Mouse (Mus musculus): ENCODE results near the gene Milr1.
"Not testable (repeated sequence)": the region's sequence is repeated elsewhere in the genome, so short reads cannot be mapped to it uniquely, and the experiment has no call there.

Gene Milr1

DNA sequence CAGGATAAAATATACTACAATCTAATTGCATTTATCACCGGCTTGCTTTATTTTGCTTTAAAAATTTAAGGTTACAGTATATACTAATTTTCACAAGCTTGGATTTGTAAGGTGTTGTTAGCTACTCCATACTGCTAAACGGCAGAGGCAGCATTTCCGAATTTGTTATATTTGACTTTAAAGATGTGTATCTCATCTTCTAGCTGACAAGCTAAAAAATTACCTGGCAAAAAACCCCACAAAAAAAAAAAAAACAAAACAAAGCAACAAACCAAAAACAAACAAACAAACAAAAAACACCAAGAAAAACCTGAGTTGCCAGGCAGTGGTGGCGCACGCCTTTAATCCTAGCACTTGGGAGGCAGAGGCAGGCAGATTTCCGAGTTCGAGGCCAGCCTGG lies 27.1 kb downstream of the Milr1 start:
- no peak for DNase-seq

DNA sequence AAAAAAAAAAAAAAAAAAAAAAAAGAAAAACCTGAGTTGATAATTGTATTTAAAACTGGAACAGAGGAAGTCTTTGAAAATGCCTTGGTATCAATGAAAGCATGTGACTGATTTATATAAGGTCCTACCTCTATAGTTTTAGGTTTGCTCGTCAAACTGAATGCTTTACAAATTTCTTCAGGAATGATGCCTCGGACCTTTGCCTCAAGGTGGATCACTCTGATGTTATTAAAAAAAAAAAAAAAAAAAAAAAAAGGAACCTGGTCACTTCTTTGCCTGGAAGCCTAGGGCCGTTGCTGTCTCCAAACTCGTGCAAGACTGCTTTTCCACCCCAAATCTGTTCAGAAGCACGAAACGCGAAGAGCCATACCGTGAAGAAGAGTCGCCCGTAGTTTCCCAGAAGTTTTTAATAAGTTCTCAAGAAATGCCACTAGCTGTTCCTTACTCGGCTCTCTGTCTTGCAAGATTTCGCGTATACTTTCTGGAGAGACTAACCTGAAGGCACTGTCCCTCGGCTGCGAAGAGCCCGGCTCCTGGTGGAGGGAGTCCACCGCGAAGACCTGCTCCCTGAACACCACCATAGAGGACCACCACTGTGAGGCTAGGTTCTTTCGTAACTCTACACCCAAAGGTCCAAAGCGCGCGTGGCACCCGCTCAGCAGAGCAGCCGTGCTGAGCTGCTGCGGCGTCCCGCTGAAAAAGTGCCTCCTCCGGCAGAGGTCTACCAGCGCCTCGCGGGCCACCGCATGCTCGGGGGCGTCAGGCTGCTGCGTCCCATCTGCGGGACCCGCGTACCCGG lies 27.8 kb downstream of the Milr1 start:
- DNase-seq = no peak

DNA sequence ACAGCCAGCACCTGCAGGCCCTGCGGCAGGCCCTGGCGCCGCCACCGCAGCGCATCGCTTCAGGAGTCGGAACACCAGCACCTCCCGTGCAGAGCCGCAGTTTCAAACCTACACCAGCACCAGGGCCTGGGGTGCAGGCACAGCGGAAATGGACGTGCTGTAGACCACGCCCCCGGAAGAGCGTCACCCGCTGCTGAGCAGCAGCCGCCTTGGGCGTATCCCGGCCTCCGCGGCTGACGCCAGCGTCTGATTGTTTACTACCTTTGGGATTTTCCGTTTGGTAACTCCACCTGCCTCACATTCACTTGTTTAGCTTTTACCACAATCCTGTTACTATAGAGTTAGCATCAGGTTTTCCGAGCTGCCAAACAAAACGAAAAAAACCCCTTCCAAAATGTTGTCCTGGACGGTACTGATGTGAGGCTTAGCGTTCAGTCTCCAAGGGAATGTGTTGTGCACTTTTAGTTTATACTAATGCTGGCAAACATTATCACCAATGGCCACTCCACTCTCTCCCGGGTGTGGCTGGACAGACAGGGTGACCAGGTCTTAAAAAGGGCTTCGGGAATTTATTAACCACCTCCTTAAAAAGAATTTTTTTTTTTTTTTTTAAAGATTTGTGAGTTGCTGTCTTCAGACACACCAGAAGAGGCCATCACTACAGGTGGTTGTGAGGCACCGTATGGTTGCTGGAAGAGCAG lies 28.5 kb downstream of the Milr1 start, which contains the start of gene Polg2:
Gene Polg2 (minus strand): TSS at position 150 of the 701 bp plus-strand sequence.
- DNase-seq = peak; percentile 89 to 92

DNA sequence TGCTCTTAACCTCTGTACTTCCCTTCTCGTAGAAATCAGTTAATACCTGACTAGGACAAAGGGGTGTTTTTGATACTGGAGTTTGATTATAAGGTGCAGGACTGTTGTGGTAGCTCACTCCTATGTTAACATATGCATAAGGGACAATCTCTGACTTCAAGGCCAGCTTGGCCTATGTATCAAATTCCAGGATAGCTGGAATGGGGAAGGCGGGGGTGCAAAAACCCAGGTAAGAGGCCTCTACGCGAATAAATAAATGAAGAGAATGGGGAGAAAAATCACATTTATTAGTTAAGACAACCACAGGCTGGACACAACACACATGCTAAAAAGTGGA lies 29.0 kb downstream of the Milr1 start:
- no peak for DNase-seq

DNA sequence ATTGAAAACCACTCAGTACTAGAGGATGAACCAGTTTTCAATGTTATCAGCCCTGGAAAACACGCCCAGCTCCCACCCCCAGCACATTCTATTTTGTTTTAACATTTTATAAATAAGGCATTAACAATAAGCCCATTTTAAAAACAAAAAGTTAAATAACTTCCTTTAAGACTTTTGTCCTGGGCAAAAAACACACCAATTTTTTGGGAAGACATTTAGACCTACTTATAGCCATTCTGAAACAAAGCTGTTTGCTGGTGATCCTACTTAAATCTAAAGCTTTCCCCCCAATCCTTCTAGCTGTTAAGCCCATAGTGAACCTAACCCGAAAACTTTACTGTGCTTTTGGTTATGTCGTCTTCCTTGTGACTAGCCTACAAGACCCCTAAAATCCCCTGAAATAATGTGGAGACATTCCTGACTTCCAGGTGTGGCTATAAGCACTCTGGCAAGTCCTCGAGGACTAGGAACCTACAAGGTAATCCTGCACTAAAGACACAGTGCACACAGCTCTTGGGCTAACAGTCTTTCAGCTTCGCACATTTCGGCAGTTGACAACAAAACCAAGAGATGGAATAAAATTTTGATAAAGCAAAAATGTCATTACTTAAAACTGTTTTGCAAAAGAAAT lies 29.7 kb downstream of the Milr1 start:
- no peak for DNase-seq

DNA sequence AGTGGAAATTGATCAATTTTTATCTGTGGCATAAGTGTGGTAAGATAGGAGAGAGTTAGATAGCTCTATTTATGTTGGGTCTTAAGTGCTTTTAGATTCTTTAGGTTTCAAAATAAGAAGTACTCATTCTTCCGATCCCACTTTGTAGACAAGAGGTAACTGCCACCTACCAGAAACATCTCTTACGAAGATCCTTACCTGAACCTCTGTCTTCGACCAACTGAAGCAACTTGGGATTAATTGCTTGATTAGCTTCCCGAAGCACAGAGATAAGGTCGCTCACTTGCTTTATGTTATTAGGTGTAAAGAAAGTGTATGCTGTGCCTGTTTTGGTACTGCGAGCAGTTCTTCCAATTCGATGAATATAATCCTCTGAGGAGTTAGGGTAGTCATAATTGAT lies 31.2 kb downstream of the Milr1 start:
- not testable (repeated sequence) for DNase-seq

DNA sequence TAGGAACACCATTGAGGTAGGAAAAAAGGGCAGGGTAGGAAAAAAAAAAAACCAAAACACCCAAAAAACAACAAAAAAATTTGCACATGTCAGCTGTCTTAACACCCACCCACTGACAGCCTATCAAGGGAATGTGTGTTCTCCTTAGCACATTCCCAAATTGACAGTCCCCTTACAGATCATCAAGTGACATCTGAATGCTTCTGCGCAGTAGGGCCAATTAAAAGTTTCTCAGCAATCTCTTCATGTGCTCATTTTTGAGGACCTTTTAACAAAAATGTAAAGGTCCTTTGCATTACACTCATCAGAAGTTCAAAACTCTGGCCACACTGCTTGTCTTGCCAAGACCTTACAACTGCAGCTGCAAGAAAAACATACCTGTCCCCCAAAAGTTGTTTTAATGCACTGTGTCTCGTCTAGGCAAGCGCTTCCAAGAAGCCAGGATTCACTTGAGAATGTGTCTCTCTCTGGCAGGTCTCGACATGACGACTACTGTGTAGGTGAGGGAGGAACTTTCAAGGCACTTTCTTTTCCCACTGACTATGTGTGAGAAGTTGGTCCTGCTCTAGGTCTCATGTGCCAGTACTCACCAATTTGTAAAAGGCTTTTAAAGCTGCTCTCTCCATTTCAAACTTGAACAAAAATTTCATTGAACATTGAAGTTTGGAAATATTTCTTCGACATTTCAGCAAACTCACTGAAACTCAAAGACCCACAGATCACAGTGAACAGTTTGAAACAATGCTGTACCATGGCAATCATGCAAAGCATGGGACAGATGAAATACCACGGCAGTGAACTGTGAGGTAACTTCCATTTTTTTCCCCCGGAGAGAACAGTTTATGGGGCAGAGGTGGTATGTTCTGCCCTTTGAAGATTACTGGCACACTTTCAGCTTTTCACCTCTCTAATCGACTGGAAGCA lies 32.1 kb downstream of the Milr1 start:
- no peak for DNase-seq

DNA sequence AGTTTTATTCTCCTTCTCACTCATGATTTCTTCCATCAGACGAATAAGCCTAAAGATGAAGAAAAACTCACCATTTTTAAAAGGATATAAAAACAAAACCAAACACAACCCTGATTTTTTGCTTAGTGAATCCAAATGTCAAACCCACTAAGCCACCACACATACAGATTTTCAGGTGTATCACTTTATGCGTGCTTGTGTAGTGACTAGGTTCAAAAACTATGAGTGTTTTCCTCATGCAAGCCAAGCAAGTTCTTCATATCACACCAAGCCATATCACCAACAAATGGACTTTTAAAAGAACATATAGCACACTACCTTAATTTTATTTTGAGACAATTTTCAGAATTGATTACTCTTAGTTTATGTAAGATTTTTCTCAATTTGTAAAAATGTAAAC lies 33.5 kb downstream of the Milr1 start:
- DNase-seq = no peak

DNA sequence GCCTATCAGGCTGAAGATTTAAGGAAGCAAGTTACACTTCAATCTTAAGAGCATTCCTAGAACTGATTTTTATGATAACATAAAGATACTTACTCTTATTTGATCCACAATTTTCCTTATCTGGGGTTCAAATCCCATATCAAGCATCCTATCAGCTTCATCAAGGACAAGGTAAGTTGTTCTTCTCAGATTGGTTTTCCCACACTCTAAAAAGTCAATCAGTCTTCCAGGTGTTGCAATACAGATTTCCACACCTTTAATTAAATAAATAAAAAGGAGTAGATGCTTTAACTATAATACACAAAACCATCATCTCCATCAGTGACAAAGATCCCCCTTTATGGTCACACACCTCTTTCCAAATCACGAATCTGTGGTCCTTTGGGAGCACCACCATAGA lies 34.0 kb downstream of the Milr1 start:
- DNase-seq = no peak

DNA sequence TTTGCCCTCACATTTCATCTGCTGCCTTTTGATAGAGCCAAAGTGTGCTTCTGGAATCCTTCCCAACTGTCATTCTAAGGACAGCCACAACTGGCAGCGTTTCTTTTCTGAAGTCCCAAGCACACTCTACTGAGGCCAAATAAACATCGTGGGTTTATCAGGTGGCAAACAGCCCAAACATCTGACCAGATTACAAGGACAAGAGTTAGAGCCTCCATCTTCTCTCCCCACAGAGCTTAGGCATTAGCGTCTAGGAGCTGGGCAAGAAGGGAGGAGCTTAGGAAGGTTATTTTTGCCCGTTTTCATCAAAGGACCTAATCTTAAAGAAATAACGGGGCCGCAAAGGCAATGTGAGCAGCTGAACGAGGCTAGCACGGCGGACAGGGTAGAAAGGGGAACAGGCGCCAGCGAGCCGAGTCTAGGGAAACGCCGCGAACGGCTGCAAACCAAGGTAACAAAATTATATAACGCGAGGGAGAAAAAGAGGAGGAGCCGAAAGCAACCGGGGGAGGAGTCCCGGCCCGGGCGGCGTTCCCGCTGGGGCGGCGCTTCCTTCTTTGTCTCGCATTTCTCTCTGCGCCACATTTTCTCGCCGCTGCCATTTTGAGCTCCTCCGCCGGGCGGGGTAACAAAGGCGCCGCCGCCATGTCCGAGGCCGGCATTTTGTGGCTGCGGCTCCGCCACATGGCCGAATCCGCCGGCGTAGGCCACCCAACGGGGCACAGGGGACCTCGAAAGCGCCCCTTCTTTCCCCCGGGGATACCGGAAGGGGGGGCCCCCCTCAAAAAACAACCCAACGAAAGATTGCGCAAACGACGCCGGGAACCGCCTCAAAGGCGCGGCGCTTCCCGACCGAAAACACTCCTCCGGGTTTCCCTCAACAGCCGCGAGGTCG lies 36.4 kb downstream of the Milr1 start:
- DNase-seq = peak; percentile 82 to 83

DNA sequence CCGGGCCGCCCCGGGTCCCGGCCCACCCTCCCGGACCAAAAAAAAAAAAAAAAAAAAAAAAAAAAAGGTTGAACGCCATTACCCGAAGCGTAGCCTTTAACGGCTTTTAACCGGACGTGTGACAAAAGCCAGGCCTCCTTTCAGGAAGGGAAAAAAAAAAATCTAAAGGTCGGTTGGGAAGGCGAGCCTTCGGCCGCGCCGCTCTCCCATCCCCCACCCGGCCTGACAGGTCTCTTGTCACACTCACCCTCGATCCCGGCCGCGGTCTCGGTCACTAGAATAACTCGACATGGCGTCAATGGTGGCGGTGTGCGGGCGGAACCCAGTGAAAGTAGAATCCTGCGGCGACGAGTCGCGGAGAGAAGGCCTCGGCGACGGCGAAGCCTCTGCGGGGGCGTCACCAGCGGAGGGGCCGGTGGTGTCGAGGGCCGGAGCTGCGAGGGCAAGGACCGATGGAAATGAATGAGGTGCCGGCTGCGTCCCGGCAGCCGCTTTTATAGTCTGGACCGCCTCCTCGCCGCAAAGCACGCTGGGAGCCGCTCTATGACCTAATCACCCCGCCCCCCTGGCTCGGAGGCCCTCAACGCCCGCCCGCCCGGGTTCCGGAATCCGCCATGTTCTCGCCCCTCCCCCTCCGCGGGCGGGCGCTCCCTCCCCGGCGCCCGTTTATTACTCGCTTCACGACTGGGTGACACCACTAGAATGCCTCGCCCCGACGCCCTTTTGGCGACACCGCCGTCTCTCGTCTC lies 37.2 kb downstream of the Milr1 start:
- DNase-seq = peak; percentile 94

DNA sequence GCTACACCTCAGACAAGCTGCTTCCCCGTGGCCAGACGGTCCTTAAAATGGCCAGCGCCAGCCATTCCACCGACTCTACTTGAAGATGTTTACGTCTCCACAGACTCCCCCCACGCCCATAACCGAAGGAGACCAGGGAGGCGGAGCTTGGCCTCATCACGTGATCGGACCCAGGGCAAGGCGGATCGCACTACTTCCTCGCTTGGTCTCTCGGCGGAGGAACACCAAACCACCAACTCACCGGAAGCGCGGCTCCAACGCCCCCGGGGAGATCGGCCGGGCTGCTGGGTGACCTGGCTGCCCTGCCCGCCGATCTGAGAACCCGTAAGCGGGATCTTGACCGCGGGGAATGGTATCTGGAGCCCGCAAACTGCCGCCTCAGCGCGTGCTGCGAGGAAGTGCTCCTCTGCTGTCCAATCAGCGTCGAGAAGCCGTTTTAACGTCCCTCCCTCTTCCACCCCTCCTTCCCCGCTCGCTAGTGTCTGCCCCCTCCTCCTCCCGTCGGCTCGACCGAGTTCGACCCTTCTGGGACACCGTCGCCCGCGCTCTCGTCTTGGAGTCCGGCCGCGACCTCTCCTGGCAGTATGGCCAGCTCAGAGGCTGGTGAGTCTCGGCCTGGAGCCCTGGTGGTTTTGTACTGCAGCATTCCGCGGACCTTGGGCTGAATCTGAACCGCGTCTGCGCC lies 37.9 kb downstream of the Milr1 start, which contains the start of the genes Ddx5 and Cep95:
Gene Ddx5 (minus strand): TSS at position 411 of the 685 bp plus-strand sequence.
Gene Cep95 (plus strand): TSS at position 478 of the 685 bp plus-strand sequence.
- peak; percentile 95 to 98 for DNase-seq

DNA sequence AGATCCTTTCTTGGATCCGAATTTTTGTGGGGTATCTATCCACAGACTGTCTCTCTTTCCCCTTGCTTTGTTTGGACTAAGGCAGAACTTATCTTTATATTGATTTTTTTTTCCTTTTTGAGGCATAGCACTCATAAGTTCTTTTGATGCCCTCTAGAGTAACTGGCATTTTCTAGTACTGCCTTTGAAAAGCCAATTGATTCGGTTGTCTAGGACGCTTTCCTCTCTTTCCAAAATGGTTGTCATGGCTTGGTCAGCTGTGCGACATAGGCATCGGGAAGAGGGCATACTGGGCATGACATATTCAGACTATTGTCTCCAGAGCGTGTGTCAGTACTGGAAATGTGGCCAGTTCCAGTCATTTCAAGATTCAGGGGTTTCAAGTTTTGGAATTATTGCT lies 38.6 kb downstream of the Milr1 start:
- DNase-seq = no peak

DNA sequence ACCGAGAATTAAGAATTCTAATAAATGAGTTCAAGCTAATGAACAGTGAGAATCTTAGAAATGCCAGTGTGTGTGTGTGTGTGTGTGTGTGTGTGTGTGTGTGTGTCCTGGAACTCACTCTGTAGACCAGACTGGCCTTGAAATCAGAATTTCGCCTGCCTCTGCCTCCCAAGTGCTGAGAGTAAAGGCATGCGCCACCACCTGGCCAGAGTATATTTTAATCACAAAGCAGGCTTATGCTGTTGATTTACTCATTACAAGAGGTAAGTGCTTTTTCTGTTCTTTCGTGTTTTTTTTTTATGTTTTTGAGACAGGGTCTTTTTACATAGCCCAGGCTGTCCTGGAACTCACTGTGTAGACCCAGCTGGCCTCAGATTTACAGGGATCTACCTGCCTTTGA lies 42.8 kb downstream of the Milr1 start:
- DNase-seq = no peak

DNA sequence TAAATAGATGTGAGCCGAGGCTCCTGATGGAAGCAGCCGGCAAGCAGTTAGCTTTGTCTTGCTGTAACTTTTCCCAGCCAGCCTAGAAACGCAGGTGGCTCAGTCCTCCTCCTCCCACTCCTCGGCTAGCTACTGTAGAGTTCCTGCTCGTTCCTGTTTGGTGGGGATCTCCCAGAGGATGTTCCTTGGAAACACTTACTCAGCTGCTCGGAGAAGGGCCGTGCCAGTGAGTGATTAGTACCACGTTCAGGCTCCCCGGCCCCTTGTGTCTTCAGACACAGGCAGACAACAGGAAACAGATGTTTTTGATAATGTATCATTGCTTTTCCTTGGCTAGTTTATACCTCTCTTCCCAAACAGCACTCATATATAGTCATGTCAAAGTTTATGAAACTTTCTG lies 44.7 kb downstream of the Milr1 start:
- DNase-seq = no peak

DNA sequence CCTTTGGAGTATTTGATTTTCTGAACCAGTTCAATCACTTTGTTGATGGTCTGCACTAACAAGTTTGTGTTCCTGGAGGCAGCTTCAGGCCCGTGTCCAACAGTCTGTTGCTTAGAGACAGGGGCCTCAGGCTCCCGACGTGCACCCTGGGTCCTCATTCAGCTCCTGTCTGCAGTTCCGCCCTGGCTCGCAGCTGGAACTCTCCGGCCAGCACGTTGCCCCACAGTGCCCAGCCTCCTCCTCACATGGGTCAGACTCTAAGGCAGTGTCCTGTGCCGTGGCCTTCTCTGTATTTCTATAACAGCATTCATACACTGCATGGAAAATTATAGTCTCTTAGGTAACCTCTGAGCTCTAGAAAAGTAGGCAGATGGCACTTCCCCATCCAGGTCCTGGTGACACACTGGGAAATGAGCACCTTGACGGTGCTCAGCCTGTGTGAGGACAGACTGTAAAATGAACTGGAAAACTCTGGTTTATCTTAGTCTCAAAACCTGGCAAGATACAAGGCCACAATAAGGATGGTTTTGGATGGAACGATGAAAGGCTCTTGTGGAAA lies 51.1 kb downstream of the Milr1 start:
- DNase-seq = no peak

DNA sequence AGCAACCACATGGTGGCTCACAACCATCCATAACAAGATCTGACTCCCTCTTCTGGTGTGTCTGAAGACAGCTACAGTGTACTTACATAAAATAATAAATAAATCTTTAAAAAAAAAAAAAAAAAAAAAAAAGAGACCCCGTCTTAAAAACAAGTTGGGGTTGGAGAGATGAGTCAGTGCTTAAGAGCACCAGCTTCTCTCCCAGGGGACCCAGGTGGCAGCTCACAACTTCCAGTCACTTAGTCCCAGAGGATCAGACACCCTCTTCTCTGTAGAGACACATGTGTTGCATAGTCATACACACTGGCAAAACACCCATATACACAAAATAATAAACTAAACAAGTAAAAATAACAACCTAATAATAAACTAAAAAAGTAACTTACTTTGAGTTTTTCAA lies 56.4 kb downstream of the Milr1 start:
- not testable (repeated sequence) for DNase-seq

DNA sequence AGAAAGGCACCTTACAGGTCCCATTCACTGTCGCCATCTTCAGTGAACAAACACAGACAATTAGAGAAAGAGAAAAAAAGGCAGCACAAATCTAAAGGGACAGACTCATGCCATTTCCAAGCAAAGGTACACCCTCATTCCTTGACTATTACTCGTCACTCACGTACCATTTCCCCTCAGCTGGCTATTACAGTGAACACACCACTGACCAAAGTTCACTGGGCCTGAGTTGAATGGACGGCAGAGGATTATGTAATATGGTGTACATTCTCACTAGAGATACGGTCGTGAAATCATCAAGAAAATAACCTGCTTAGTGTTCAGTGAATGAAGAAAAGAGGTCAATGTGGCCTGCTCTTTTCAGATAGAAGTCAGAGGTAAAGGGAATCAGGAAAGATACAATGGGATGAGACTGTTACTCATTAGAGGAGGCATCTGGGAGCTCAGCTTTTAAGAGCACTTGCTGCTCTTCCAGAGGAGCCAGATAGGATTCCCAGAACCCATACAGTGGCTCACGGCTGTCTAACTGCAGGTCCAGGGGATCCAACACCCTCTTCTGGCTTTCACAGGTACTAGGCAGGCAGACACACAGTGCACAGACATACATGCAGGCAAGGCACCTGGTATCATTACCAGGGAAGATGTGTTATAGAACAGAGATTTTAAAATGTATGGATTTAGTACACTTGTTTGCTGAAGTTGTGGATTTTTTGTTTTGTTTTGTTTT lies 61.5 kb downstream of the Milr1 start:
- DNase-seq = no peak

Data from thymus, adult 18-20 months (tissue).